Mouse (Mus musculus): ENCODE results near the gene Lctl. TPM values are rescaled to one million over a fixed set of nuclear protein-coding genes. Genes with fewer than 3 reads are reported as not detected.
"Not testable (repeated sequence)": the region's sequence is repeated elsewhere in the genome, so short reads cannot be mapped to it uniquely, and the experiment has no call there.

Gene Lctl
- total RNA-seq, 2 experiments from 2014 or later: not detected

GRCm38 (mm10) chr9:64115756-64116155 lies 1.2 kb upstream of the Lctl start:
- ATAC-seq (ENCODE audit: poor library complexity, severe bottlenecking): no peak

GRCm38 (mm10) chr9:64119898-64120297 lies 3.0 kb downstream of the Lctl start:
- ATAC-seq (ENCODE audit: poor library complexity, severe bottlenecking): peak; percentile 45; the same call in 1 of the 2 replicates

- ATAC-seq (ENCODE audit: poor library complexity, severe bottlenecking): no peak
Observed at GRCm38 (mm10) chr9:64120584-64121277, 3.8 kb downstream of the Lctl start.

GRCm38 (mm10) chr9:64122601-64123000 lies 5.7 kb downstream of the Lctl start:
- no peak for ATAC-seq (ENCODE audit: poor library complexity, severe bottlenecking)

GRCm38 (mm10) chr9:64124846-64125245 lies 7.9 kb downstream of the Lctl start:
- ATAC-seq (ENCODE audit: poor library complexity, severe bottlenecking): not testable (repeated sequence)

- no peak for ATAC-seq (ENCODE audit: poor library complexity, severe bottlenecking)
Observed at GRCm38 (mm10) chr9:64125307-64125706, 8.4 kb downstream of the Lctl start.

- ATAC-seq (ENCODE audit: poor library complexity, severe bottlenecking): no peak
Observed at GRCm38 (mm10) chr9:64126121-64126520, 9.2 kb downstream of the Lctl start.

- ATAC-seq (ENCODE audit: poor library complexity, severe bottlenecking): no peak
Observed at GRCm38 (mm10) chr9:64131623-64132022, 14.7 kb downstream of the Lctl start.

GRCm38 (mm10) chr9:64138896-64139295 lies 21.9 kb downstream of the Lctl start:
- ATAC-seq (ENCODE audit: poor library complexity, severe bottlenecking): not testable (repeated sequence)

- ATAC-seq (ENCODE audit: poor library complexity, severe bottlenecking): peak; percentile 35; the same call in 1 of the 2 replicates
Observed at GRCm38 (mm10) chr9:64139879-64140278, 22.9 kb downstream of the Lctl start.

- ATAC-seq (ENCODE audit: poor library complexity, severe bottlenecking): no peak
Observed at GRCm38 (mm10) chr9:64156641-64157040, 39.7 kb downstream of the Lctl start.

- no peak for ATAC-seq (ENCODE audit: poor library complexity, severe bottlenecking)
Observed at GRCm38 (mm10) chr9:64160471-64160870, 43.5 kb downstream of the Lctl start.

GRCm38 (mm10) chr9:64169967-64170366 lies 53.0 kb downstream of the Lctl start:
- not testable (repeated sequence) for ATAC-seq (ENCODE audit: poor library complexity, severe bottlenecking)

- no peak for ATAC-seq (ENCODE audit: poor library complexity, severe bottlenecking)
Observed at GRCm38 (mm10) chr9:64172145-64172815, 55.3 kb downstream of the Lctl start.

GRCm38 (mm10) chr9:64172816-64173665 lies 56.1 kb downstream of the Lctl start, which contains the start of the genes Zwilch and Rpl4:
Gene Zwilch (minus strand): TSS chr9:64173104.
Gene Rpl4 (plus strand): TSS chr9:64173375.
- ATAC-seq (ENCODE audit: poor library complexity, severe bottlenecking): peak; percentile 90

GRCm38 (mm10) chr9:64173666-64174220 lies 56.8 kb downstream of the Lctl start:
- no peak for ATAC-seq (ENCODE audit: poor library complexity, severe bottlenecking)

- ATAC-seq (ENCODE audit: poor library complexity, severe bottlenecking): no peak
Observed at GRCm38 (mm10) chr9:64174341-64174740, 57.4 kb downstream of the Lctl start.

- ATAC-seq (ENCODE audit: poor library complexity, severe bottlenecking): no peak
Observed at GRCm38 (mm10) chr9:64174766-64175165, 57.8 kb downstream of the Lctl start.

- no peak for ATAC-seq (ENCODE audit: poor library complexity, severe bottlenecking)
Observed at GRCm38 (mm10) chr9:64175378-64175777, 58.4 kb downstream of the Lctl start.

- no peak for ATAC-seq (ENCODE audit: poor library complexity, severe bottlenecking)
Observed at GRCm38 (mm10) chr9:64178610-64178973, 61.6 kb downstream of the Lctl start.
